Mouse (Mus musculus) fibroblast of lung, adult 2 months (primary cell): ENCODE measurements at regions not wholly inside any gene's neighbourhood (a gene's known extent, or its start where the extent isn't known, plus 50 kb on each side); places are given as distances from the start of the nearest gene placed in this dataset.

Source experiments
- DNase-seq: peaks from one replicate; pipeline ENCODE4 v3.0.0-alpha.2; 2011; ENCODE audit warnings: low read depth

GRCm38 (mm10) chr8:103361713-103362112, 576.3 kb upstream of the Cdh11 start:
- no peak for DNase-seq

GRCm38 (mm10) chr8:103370394-103370793, 585.0 kb upstream of the Cdh11 start:
- no peak for DNase-seq

GRCm38 (mm10) chr8:103373007-103373406, 587.6 kb upstream of the Cdh11 start:
- DNase-seq = peak; percentile 15

GRCm38 (mm10) chr8:103374151-103374550, 588.7 kb upstream of the Cdh11 start:
- DNase-seq = no peak

GRCm38 (mm10) chr8:103378545-103378944, 593.1 kb upstream of the Cdh11 start:
- no peak for DNase-seq

GRCm38 (mm10) chr8:103381575-103381974, 596.1 kb upstream of the Cdh11 start:
- DNase-seq = no peak

GRCm38 (mm10) chr8:103391359-103391758, 605.9 kb upstream of the Cdh11 start:
- DNase-seq = no peak

- DNase-seq = no peak
These were observed 609.9 kb upstream of the Cdh11 start for GRCm38 (mm10) chr8:103395316-103395715.

GRCm38 (mm10) chr8:103398179-103398578, 612.7 kb upstream of the Cdh11 start:
- DNase-seq = peak; percentile 22

GRCm38 (mm10) chr8:103399466-103399865, 614.0 kb upstream of the Cdh11 start:
- DNase-seq = no peak

- no peak for DNase-seq
These were observed 614.7 kb upstream of the Cdh11 start for GRCm38 (mm10) chr8:103400143-103400542.

GRCm38 (mm10) chr8:103402731-103403130, 617.3 kb upstream of the Cdh11 start:
- DNase-seq = no peak

- DNase-seq = no peak
These were observed 618.4 kb upstream of the Cdh11 start for GRCm38 (mm10) chr8:103403826-103404225.

GRCm38 (mm10) chr8:103405787-103406186, 620.3 kb upstream of the Cdh11 start:
- DNase-seq = no peak

GRCm38 (mm10) chr8:103406921-103407320, 621.5 kb upstream of the Cdh11 start:
- no peak for DNase-seq

GRCm38 (mm10) chr8:103407631-103408030, 622.2 kb upstream of the Cdh11 start:
- no peak for DNase-seq

GRCm38 (mm10) chr8:103408411-103408810, 623.0 kb upstream of the Cdh11 start:
- no peak for DNase-seq

- peak; percentile 35 for DNase-seq
These were observed 623.7 kb upstream of the Cdh11 start for GRCm38 (mm10) chr8:103409121-103409551.

GRCm38 (mm10) chr8:103412731-103413130, 627.3 kb upstream of the Cdh11 start:
- DNase-seq = no peak

GRCm38 (mm10) chr8:103413589-103414575, 628.4 kb upstream of the Cdh11 start:
- DNase-seq = peak; percentile 49

GRCm38 (mm10) chr8:103422313-103422973, 637.0 kb upstream of the Cdh11 start:
- no peak for DNase-seq

- DNase-seq = no peak
These were observed 640.5 kb upstream of the Cdh11 start for GRCm38 (mm10) chr8:103425967-103426366.

- peak; percentile 64 for DNase-seq
These were observed 645.5 kb upstream of the Cdh11 start for GRCm38 (mm10) chr8:103430874-103431492.
